Mouse (Mus musculus) cerebellum, postnatal 4 days (tissue): ENCODE measurements around the gene Mef2c.

Experiments used
- DNase-seq, 2 experiments: peaks; one replicate each; pipeline ENCODE4 v3.0.0; 2022; ENCODE audit warnings: low spot score in 2 of 2, mixed read lengths in 1 of 2

Mef2c gene

DNA sequence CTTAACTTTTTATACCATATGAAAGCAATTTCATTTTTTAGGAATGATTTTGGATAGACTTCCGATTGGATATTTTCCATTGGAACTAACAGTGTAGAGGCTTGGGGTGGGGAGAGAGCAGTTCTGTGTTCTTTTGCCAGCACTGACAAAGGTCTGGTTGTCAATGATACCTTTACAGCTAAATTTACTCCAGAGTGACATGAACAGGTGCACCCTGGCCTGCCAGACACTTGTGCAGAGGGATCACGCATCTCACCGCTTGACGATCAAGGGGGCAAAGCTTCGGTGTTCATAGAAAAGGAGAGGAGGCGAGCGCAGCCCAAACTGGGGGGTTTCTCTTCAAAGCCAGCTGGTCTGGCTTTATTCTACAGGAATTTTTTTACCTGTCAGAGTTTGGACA lies at the start of gene Mef2c:
Gene Mef2c (plus strand): TSS at position 116 of the 400 bp plus-strand sequence.
- no peak for DNase-seq

DNA sequence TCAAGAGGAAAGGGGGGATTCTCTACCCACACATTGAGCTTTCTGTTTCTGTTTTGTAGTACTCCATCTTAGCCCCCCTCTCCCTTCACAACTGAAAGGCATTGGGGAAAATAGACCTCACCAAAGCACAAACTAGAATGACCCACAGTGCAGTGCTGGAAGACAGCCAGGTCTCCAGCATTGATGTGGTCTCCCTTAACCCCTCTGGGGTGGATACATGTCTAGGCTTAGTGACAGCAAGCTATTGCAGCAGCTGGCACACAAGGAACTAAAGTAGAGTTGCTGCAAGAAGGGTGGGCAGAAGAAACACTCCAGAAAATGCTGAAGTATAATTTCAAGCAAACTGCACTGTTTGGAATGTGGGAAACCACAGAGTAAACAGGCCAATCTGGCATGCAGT lies 45.1 kb upstream of the Mef2c start:
- DNase-seq = no peak

DNA sequence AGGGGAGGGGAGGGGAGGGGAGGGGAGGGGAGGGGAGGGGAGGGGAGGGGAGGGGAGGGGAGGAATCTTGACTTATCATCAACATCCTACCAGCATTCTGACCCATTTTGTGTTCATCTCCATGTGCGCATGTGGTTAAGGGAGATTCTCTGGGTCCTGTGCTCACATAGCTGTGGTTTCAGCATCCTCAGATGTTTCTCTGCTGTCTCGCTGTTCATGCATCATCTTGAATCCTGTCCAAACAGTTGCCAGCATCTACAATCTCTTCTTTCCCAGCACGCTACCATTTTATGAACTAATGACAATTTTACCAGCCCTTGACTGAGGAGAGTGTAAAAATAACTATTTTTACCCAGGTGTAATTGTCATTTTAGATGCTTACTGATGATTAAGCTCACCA lies 44.2 kb upstream of the Mef2c start:
- DNase-seq = no peak

DNA sequence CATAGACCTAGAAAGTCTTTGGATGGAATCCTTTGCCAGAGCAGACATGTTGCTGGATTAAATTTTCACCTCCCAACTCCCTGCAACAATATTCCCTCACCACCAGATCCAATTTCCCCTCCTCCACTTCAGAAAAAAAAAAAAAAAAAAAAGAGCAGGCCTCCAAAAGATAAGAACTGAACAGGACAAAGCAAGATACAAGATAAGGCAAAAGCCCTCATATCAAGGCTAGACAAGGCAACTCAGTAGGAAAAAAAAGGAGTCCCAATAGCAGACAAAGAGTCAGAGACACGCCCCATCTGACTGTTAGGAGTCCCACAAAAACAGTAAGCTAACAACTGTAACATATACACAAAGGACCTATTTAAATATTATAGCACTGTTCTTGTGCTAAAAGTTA lies 43.2 kb upstream of the Mef2c start:
- no peak for DNase-seq

DNA sequence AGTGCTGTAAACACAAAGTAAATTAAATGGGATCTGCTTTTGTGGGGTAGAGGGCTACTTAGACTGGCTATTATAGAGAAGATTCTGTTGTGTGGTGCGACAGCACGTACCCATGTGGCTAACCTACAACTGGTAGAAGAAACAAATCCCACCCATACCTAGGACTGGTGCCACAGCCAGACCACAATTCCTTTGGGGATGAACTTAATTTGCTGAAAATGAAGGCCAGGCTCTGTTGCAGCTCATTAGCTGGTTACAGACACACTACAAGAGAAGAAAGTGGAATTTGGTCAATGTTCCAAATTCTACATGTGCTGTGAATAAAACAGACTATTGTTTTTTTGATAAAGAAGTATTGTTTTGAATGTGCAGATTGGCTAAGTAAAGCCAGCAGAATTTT lies 42.3 kb upstream of the Mef2c start:
- no peak for DNase-seq

DNA sequence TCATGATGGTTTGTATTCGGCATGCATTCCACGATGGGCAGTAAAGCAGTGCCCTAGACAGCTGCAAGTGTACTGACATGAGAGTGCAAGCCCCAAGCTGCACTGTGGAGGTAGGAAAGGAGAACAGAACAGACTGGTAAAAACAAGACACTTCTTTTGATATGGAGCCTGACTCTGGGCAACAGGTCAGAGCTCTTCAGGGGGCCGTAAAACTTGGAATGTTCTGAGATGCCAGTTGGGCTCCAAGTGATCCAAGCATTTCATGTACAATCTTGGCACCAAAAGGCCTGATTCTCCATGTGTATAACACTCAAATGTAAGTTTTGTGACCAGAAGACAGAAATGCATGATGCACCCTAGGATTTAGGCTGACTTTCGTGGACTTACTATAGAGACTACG lies 37.1 kb upstream of the Mef2c start:
- DNase-seq = peak in 1 of 2 experiments; percentile 10

DNA sequence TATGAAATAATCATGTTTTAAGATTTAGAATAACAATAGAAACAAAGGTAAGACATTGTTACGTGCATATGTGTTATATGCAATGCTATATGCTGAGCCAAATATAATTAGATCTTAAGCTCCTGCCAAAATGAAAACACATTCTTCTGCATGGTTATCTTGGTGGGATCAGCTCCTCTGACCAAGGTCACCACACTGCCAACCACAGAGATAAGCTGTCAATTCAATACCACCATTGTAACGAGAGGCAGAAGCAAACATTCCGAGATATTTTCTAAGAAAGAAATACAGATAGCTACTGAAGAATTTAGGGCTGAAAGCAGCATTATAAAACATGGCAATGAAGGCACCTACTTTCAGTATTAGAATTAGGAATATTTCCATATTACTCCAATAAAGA lies 35.0 kb upstream of the Mef2c start:
- DNase-seq = no peak

DNA sequence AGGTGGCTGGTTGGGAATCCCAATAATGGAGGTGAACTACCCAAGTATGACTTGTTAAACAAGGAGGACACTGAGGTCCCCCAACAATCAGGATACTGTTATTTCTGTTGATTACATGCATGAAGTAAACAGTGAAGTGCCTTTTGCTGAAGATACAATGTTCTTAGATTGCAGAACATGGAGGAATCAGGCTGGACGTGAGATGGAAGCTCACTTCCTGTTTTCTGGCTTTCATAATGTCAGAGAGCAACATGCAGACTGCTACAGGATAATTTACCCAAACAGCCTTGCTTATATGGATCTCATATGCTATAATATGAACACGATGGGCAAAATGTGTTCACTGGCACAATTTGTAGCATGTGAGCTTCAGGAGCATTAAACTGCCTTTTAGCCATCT lies 30.1 kb upstream of the Mef2c start:
- DNase-seq = no peak

DNA sequence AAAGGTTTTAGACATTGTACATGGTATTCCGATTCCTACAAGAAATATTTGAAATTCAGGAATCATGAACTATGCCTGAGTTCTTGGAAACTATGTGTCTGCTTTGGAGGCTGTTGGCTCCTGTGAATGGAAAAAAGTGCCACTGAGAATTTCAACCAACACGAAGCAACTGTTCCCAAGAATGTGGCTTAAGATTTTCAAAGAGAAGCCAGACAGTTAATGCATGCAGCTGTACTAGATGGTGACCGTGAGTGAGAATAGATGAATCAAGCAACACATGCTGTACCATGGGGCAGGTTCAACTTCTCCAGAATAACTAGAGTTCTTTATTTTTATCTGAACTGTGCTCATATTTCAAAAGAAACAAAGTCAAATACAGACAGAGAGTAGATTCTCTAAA lies 23.4 kb upstream of the Mef2c start:
- DNase-seq = no peak

DNA sequence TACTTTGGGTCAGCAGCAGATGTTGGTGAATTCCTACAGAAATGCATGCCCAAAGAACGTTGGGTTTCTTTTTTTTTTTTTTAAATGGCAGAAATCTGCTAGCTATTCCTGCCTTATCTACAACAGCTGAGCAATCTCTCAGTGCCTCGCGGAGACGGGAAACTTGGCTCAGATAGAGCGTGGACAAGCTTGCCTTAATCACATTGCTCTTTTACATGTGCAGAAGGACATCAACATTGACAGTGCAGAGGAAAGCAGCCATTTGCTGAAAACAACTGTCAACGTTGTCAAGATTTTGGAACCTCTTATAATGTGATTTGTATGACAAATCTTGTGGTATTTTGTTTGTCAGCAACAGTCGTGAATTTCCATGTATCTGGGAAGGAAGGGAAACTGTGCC lies 22.5 kb upstream of the Mef2c start:
- DNase-seq = no peak

DNA sequence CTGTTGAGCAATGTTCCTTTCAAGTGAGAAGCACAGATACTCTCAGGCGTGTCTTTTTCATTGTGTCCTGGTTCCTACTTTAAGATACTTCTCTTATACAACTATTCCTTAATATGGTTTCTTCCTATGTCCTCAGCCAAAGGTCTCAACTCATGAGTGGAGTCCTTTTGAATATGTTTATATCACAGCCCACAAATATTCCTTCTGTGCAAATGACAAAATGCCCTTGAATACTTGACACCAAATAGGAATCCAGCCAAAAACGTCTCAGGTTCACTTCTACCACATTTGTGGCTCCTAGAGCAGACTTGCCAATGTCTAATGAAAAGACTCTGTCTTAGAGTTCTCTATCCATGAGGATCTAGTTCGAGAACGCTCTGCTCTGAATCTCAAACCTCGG lies 21.7 kb upstream of the Mef2c start:
- DNase-seq = no peak

DNA sequence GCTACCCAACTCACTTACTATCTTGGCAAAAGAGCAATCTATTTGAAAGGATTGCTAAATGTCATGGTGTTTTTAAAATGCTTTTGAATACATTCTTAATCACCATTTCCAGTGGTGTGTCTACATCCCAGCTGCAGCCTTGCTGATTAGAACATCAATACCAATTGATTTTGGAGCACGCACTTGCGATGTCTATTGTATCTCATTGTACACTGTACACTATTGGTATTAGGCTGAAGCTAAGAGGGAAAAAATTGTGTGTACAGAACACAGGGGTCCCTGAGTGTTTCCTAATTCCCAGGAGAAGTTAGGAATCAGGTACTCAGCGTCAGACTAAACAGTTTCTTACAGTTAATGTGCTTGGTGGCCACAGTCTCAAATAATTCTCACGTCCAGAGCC lies 19.6 kb upstream of the Mef2c start:
- DNase-seq = no peak

DNA sequence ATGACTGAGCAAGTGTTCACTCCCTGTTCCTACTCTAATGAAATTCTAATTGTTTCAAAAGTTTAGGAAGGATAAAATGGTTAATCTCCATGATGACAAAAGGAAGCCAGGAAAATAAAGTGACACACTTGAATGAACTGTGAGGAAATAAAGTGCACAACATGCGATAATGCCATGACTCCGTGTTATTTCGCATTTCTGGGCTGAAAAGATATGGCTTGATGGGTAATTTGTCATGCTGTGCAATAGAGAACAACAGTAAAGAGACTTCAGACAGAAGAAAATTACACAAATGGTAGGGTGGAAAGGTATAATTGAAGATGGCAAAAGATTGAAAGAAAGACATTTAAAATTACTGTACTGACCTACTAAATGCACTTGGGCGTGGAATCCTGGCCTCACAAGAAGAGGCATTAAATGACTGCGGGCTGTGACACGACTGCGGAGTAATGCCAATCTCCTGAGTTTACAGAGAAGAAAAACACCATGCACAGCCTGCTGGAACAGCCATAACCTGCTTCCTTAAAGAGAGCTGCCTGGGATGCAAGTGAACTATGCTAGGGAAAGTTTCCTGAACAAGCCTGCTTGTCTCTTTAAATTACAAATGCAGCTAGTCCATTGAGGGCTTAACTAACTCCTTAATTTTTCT lies 19.0 kb upstream of the Mef2c start:
- DNase-seq = no peak

DNA sequence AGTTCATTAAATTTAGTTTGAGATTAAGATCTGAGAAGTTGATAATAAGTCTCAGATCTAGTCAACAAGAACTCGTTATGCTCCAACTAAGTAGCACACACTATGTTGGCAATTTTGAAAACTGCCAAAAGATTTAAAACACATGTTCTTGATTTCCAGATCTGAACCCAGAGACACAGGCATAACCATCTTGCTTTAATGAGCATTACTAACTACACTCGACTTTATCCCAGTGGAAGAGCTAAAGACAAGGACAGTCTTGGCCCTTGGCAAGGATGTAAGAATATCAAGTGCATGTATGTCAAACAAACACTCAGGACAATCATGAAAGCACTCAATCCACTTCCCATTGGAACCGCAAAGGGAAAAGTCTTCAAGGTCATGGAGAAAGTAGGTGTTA lies 11.8 kb upstream of the Mef2c start:
- no peak for DNase-seq

DNA sequence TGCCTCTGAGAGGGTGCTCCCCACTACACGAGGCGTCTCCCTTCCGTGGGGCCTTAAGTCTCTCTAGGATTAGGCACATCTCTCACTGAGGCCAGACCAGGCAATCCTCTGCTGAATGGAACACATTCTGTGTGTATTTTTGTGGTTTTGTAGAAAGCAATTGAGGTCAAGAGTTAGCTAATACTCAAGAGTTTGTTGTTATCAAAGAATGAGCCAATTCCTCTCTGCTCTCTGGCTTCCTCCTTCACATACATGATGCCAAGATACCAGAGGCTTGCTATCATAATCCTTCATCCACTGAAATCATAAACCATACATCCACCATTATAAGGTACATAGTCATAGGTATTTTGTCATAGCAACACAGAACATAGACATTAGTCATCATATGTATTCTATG lies 6.1 kb upstream of the Mef2c start:
- no peak for DNase-seq

DNA sequence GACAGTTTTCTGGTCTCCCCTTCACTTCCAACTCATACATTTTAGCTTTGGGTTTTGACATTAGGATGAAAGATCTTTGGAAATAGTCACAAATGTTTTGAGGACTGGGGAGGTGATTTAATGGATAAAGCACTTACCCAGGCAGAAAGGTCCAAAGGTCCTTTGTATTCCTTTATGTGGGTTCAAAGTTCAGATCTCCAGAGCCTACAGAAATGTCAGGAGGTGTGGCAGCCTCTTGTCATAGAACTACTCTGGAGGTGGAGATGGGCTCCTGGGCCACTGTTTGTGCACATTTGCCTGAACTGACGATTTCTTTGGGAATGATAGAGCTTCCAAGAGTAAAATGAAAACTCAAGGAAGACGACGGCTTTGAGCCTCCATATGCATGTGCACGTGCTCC lies 4.3 kb upstream of the Mef2c start:
- no peak for DNase-seq

DNA sequence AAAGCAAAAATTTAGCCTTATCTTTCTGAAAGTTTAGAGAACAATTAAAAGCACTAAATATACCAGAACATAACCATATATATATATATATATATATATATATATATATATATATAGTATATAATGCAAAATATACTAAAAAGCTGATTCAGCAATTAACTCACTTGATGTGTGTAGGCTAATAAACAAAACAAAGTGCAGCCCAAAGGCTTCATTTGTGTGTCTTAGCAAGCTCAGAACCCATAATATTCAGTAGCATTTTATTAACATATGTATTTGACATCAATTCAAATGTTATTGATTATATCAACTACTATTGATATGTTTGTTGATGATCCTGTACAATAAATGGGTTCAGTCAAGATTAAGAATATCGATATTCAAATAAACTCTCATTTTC lies 3.9 kb downstream of the Mef2c start:
- no peak for DNase-seq

DNA sequence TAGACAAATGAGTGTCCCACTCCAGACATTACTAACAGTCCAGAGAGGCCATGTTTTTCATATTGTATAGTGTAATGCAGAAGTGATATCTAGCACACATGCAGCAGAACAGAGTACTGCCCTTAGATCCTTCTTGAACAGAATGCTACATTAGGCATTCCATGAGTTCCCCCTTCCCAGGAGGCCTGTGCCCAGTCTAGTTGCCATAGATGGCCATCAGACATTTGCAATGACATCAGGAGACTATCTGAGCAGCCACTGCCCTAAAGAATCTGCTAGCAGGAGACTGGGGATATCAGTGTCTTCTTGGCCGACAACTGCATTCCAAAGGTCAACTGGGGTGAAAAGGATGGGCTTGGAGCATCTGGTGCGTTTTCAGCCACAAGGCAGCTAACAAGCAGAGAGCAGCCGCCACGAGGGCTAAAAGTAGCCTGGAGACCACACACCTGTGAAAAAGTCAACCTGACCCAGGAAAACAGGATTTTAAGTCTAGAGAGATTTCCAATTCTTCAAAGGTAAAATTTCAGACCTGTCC lies 11.2 kb downstream of the Mef2c start:
- DNase-seq = no peak

DNA sequence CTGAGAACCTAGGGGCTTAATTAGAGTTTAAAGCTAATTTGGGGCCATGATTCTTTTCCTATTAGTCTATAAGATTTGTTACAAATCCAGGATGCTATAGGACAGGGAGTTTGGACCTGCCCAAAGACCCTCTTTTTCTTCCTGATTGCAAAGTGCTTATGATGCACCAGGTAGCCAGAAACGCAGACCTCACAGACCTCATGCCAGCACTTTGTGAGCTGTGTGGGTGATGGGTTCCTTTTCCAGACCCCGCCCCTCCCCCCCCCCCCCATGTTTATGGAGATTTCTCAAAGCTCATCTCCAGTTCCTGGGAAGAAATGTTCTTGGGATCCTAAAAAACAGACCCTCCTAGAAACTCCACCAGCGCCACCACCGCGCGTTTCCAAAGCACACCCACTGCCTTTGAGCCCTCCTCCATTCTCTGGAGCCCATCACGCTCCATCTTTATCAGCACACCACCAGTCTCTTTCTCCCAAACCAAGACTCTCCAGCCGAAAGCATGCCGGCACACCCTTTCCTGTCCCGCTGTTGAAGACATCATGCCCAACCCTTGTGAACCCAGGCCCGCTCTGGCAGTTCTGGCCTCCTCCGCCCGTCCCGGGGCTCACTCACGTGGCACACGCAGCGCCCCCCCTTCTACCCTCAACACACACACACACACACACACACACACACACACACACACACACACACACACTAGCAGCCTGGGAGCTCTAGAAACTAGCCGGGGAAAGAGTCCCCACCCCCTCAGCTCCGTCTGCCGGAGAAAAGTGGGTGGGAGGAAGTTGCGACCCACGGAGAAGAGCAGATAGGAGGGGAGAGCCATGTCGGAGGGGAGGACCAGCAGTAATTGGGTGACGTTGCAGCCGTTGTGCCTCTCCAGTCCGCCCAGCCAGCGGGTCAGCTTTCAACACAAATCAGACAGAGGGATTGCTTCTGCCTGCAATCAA lies 14.1 kb downstream of the Mef2c start:
- peak; percentile 25 to 55 for DNase-seq

DNA sequence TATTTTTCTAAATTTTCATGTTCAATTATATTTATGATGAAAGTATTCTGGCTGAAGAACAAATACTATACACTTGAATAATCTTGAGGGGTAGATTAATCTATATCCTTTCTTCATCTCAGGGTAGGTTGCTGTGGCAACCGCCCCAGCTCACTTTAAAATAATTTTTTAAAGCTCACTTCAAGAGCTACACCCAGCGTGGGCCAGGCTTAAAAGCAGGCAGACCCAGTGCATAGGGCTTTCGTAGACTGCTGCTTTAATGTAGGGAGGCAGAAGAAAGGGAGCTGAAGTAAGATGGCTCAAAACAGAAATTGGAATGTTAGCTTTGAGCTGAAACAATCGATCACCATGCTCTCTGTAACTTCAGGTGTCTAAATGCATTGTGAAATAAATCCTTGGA lies 17.0 kb downstream of the Mef2c start:
- no peak for DNase-seq

DNA sequence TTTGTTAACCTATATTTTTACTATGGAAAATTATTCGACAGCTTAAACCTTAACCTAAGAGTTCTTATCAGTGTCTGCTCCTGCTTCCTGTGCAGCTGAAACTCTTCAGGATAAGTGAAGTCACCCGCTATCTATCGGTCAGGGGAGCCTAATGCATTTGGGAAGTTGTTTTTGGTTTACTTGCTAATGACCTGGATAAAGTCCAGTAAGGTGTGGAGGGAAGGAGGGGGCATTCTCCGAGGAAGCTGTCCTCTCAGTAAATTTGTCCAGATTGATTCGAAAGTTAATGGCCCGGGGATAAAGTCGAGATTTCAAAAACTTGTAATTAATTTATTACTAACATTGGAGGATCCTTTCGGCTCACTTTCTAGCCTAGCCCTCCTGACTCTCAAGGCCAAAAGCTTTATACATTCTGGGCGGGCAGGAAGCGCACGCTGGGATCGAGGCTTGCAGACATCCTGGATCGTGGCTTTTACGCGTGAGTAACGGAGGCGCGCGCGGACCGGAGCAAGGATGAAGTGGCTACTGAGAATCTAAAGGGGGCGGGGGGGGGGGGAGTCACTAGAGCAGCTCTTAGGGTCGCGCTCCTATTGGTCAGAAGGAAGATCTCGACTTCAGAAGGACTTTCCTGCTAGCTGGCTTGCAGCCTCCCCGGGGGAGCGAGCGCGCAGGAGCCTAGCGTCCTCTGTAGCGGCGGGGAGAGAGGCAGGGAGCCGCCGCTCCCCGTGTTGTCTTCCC lies 19.6 kb downstream of the Mef2c start:
- DNase-seq = peak in 1 of 2 experiments; percentile 44

DNA sequence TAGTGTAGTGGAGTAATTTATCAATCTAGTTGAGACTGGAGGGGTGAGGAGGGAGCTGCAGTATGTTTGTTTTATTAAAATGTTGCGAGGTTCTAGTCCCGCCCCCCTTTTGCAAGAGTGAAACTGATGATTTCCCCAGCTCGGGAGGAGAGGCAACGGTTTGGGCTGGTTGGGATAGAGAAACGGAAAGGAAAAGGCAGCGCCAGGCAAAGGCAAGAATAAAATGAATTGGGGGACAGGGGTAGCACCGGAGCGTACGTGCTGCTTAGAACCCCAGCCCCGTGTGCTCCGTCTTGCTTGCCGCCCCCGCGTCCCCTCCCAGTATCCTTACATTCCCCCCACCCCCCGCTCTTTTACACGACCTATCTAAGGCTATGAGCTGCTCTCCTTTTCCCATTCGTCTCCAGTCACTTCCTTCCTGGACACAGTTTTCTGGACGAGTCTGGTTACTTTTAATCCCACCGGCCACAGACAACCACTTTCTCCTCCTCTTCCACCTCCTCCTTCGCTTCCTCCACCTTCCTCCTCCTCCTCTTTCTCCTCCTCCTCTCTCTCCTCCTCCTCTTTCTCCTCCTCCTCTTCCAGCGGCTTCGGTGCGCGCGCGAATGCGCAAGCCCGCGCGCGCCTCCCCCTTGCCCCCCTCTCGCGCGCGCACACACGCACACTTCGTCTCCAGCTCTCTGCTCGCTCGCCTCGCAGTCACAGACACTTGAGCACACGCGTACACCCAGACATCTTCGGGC lies 20.5 kb downstream of the Mef2c start:
- DNase-seq = peak; percentile 40 to 67
